Mouse (Mus musculus): ENCODE measurements around the gene Shkbp1. TPM values are rescaled to one million over a fixed set of nuclear protein-coding genes. Genes with fewer than 3 reads are reported as not detected.

Gene Shkbp1
- polyA plus RNA-seq, 1 experiment from 2014 or later = 31.2 TPM

GRCm38 (mm10) chr7:27298816-27299215 is 57.0 kb downstream of the Shkbp1 start:
- Histone ChIP-seq H3K4me3 (ENCODE audit: low read depth, low read length) (no peak overlapping the region), H3K9me3 (ENCODE audit: low read length) (no peaks in the 10 kb centered on the region), H3K27me3 (replicated peaks; ENCODE audit: insufficient read depth, low read length) (no peaks in the 10 kb centered on the region), H3K9ac (replicated peaks; ENCODE audit: low read depth) (no peak overlapping the region), H3K36me3 (ENCODE audit: insufficient read depth, low read length) (no peaks in the 10 kb centered on the region), H3K27ac (ENCODE audit: low read length) (no peak overlapping the region), H3K4me1 (ENCODE audit: insufficient read depth, low read depth, low read length) (no peaks in the 10 kb centered on the region; the same call in 1 of the 2 replicates), H3K4me2 (replicated peaks; ENCODE audit: low read depth, low read length) (no peak overlapping the region)
- TF ChIP-seq CTCF (IDR thresholded peaks at IDR 0.05) (no peak), EP300 (IDR thresholded peaks at IDR 0.05) (no peak)
- WGBS = 76% methylated on average over 6 of the region's 6 CpGs
- ATAC-seq (no peak), DNase-seq (ENCODE audit: low spot score) (no peak)

- H3K4me1 ChIP-seq (ENCODE audit: insufficient read depth, low read depth, low read length) = no peaks in the 10 kb centered on the region; the same call in 1 of the 2 replicates
- no peak overlapping the region for H3K4me2 ChIP-seq (replicated peaks; ENCODE audit: low read depth, low read length)
- H3K9ac ChIP-seq (replicated peaks; ENCODE audit: low read depth) = no peak overlapping the region
- ATAC-seq = no peak
- DNase-seq (ENCODE audit: low spot score) = no peak
- no peaks in the 10 kb centered on the region for H3K36me3 ChIP-seq (ENCODE audit: insufficient read depth, low read length)
- no peak overlapping the region for H3K4me3 ChIP-seq (ENCODE audit: low read depth, low read length)
- H3K9me3 ChIP-seq (ENCODE audit: low read length) = no peaks in the 10 kb centered on the region
- no peaks in the 10 kb centered on the region for H3K27me3 ChIP-seq (replicated peaks; ENCODE audit: insufficient read depth, low read length)
- TF ChIP-seq CTCF (IDR thresholded peaks at IDR 0.05) (no peak), EP300 (IDR thresholded peaks at IDR 0.05) (no peak)
- 72% methylated on average over 16 of the region's 16 CpGs for WGBS
- H3K27ac ChIP-seq (ENCODE audit: low read length) = no peak overlapping the region
These were observed 57.7 kb downstream of the Shkbp1 start for GRCm38 (mm10) chr7:27298033-27298610.

- H3K9ac ChIP-seq (replicated peaks; ENCODE audit: low read depth) = no peak overlapping the region
- no peaks in the 10 kb centered on the region for H3K27me3 ChIP-seq (replicated peaks; ENCODE audit: insufficient read depth, low read length)
- whole genome bisulfite sequencing = 92% methylated on average over 4 of the region's 4 CpGs
- DNase-seq (ENCODE audit: low spot score) (no peak), ATAC-seq (no peak)
- no peaks in the 10 kb centered on the region for H3K4me1 ChIP-seq (ENCODE audit: insufficient read depth, low read depth, low read length)
- no peaks in the 10 kb centered on the region for H3K36me3 ChIP-seq (ENCODE audit: insufficient read depth, low read length)
- H3K27ac ChIP-seq (ENCODE audit: low read length) = no peak overlapping the region
- H3K9me3 ChIP-seq (ENCODE audit: low read length) = no peaks in the 10 kb centered on the region
- TF ChIP-seq CTCF (IDR thresholded peaks at IDR 0.05) = no peak
- no peak for TF ChIP-seq EP300 (IDR thresholded peaks at IDR 0.05)
- no peak overlapping the region for H3K4me2 ChIP-seq (replicated peaks; ENCODE audit: low read depth, low read length)
- no peak overlapping the region for H3K4me3 ChIP-seq (ENCODE audit: low read depth, low read length)
These were observed 59.3 kb downstream of the Shkbp1 start for GRCm38 (mm10) chr7:27296518-27296917.

- Histone ChIP-seq H3K27me3 (replicated peaks; ENCODE audit: insufficient read depth, low read length) (no peaks in the 10 kb centered on the region), H3K9me3 (ENCODE audit: low read length) (no peaks in the 10 kb centered on the region), H3K4me3 (ENCODE audit: low read depth, low read length) (no peak overlapping the region), H3K4me2 (replicated peaks; ENCODE audit: low read depth, low read length) (no peak overlapping the region), H3K4me1 (ENCODE audit: insufficient read depth, low read depth, low read length) (no peaks in the 10 kb centered on the region), H3K27ac (ENCODE audit: low read length) (no peak overlapping the region), H3K9ac (replicated peaks; ENCODE audit: low read depth) (no peak overlapping the region), H3K36me3 (ENCODE audit: insufficient read depth, low read length) (no peaks in the 10 kb centered on the region)
- WGBS = 50% methylated on average over 4 of the region's 4 CpGs
- ATAC-seq = 0 out of 2 replicates have a peak, but pooled peaks have one; percentile 16
- TF ChIP-seq CTCF (IDR thresholded peaks at IDR 0.05) (no peak), EP300 (IDR thresholded peaks at IDR 0.05) (no peak)
- DNase-seq (ENCODE audit: low spot score) = no peak
These were observed 59.9 kb downstream of the Shkbp1 start for GRCm38 (mm10) chr7:27295956-27296355.

Other genes starting within 250 kb of the Shkbp1 start
- gene Cyp2f2, start 236.1 kb downstream of the Shkbp1 start, polyA plus RNA-seq (2015; fragmentation: Nextera tagmentation; extraction: Ambion mirVana) = 585 and 665 TPM in 2 replicates
- 0.14 TPM in 1 of 2 replicates, not detected in the other for gene Cyp2t4, start 202.3 kb downstream of the Shkbp1 start, polyA plus RNA-seq (2015; fragmentation: Nextera tagmentation; extraction: Ambion mirVana)
- 68.0 and 75.1 TPM in 2 replicates for gene Egln2, start 189.2 kb downstream of the Shkbp1 start, polyA plus RNA-seq (2015; fragmentation: Nextera tagmentation; extraction: Ambion mirVana)
- gene Rab4b, start 177.1 kb downstream of the Shkbp1 start, polyA plus RNA-seq (2015; fragmentation: Nextera tagmentation; extraction: Ambion mirVana) = 79.6 and 82.3 TPM in 2 replicates
- gene Gm21983, start 174.9 kb downstream of the Shkbp1 start, polyA plus RNA-seq (2015; fragmentation: Nextera tagmentation; extraction: Ambion mirVana) = 0.35 TPM in 1 of 2 replicates, not detected in the other
- 24.9 and 31.5 TPM in 2 replicates for gene Mia, start 174.9 kb downstream of the Shkbp1 start, polyA plus RNA-seq (2015; fragmentation: Nextera tagmentation; extraction: Ambion mirVana)
- 2.5 TPM in 2 replicates for gene BC024978, start 160.2 kb downstream of the Shkbp1 start, polyA plus RNA-seq (2015; fragmentation: Nextera tagmentation; extraction: Ambion mirVana)
- gene Snrpa, start 159.7 kb downstream of the Shkbp1 start, polyA plus RNA-seq (2015; fragmentation: Nextera tagmentation; extraction: Ambion mirVana) = 69.7 and 75.8 TPM in 2 replicates
- gene Itpkc, start 127.4 kb downstream of the Shkbp1 start, polyA plus RNA-seq (2015; fragmentation: Nextera tagmentation; extraction: Ambion mirVana) = 2.9 and 4.1 TPM in 2 replicates
- 21.3 and 23.6 TPM in 2 replicates for gene Coq8b, start 123.0 kb downstream of the Shkbp1 start, polyA plus RNA-seq (2015; fragmentation: Nextera tagmentation; extraction: Ambion mirVana)
- 11.6 and 11.7 TPM in 2 replicates for gene Numbl, start 97.6 kb downstream of the Shkbp1 start, polyA plus RNA-seq (2015; fragmentation: Nextera tagmentation; extraction: Ambion mirVana)
- gene Ltbp4, start 18.3 kb downstream of the Shkbp1 start, polyA plus RNA-seq (2015; fragmentation: Nextera tagmentation; extraction: Ambion mirVana) = 99.9 and 103 TPM in 2 replicates
- gene Gm20479, start 1.4 kb upstream of the Shkbp1 start, polyA plus RNA-seq (2015; fragmentation: Nextera tagmentation; extraction: Ambion mirVana) = not detected in 2 replicates
- 0.20 and 0.21 TPM in 2 replicates for gene Sptbn4, start 91.7 kb upstream of the Shkbp1 start, polyA plus RNA-seq (2015; fragmentation: Nextera tagmentation; extraction: Ambion mirVana)
- gene Blvrb, start 92.0 kb upstream of the Shkbp1 start, polyA plus RNA-seq (2015; fragmentation: Nextera tagmentation; extraction: Ambion mirVana) = 61.7 and 63.4 TPM in 2 replicates
- 33.0 TPM in 2 replicates for gene Sertad3, start 117.7 kb upstream of the Shkbp1 start, polyA plus RNA-seq (2015; fragmentation: Nextera tagmentation; extraction: Ambion mirVana)
- 79.4 and 79.6 TPM in 2 replicates for gene Sertad1, start 130.9 kb upstream of the Shkbp1 start, polyA plus RNA-seq (2015; fragmentation: Nextera tagmentation; extraction: Ambion mirVana)
- gene Prx, start 143.3 kb upstream of the Shkbp1 start, polyA plus RNA-seq (2015; fragmentation: Nextera tagmentation; extraction: Ambion mirVana) = 73.2 and 75.2 TPM in 2 replicates
- 0.27 and 0.31 TPM in 2 replicates for gene Hipk4, start 167.2 kb upstream of the Shkbp1 start, polyA plus RNA-seq (2015; fragmentation: Nextera tagmentation; extraction: Ambion mirVana)
- gene Pld3, start 197.2 kb upstream of the Shkbp1 start, polyA plus RNA-seq (2015; fragmentation: Nextera tagmentation; extraction: Ambion mirVana) = 92.4 and 94.5 TPM in 2 replicates
- 10.5 and 12.3 TPM in 2 replicates for gene 2310022A10Rik, start 197.2 kb upstream of the Shkbp1 start, polyA plus RNA-seq (2015; fragmentation: Nextera tagmentation; extraction: Ambion mirVana)
- gene Akt2, start 235.5 kb upstream of the Shkbp1 start, polyA plus RNA-seq (2015; fragmentation: Nextera tagmentation; extraction: Ambion mirVana) = 64.1 and 72.9 TPM in 2 replicates